ENCODE assay signal across 24 mouse cellular contexts in genomic region chr10:9907519-9907918, GRCm38 (mm10). TPM values are rescaled to one million over a fixed set of nuclear protein-coding genes. Genes with fewer than 3 reads are reported as not detected.
DNase-seq lines count a peak whose midpoint lies in the region; ATAC-seq and TF ChIP-seq lines count a peak whose summit lies in the region.
"Had no signal": no experiment of that assay in that cellular context is flagged by ENCODE, and none has a peak within 500 bp of the region (broad histone marks: within the 10 kb centered on the region; RNA-seq: fewer than 3 reads in every experiment).

No protein-coding gene starts in this region.

- no peaks in the 10 kb centered on the region for H3K9me3 ChIP-seq in liver, postnatal 0 days (ENCODE audit: low read length)
- no peaks in the 10 kb centered on the region for H3K9me3 ChIP-seq in liver, embryonic 11.5 days (ENCODE audit: control insufficient read depth, low read length)
- H3K9me3 ChIP-seq in hindbrain, embryonic 12.5 days (replicated peaks): no peaks in the 10 kb centered on the region
- H3K9me3 ChIP-seq: embryonic facial prominence, embryonic 12.5 days; hindbrain, embryonic 15.5 days; kidney, embryonic 15.5 days; limb, embryonic 12.5 days; midbrain, embryonic 10.5 days; midbrain, embryonic 15.5 days; neural tube, embryonic 12.5 days; stomach, embryonic 15.5 days had no signal

- H3K4me2 ChIP-seq in liver, postnatal 0 days (ENCODE audit: low read depth, low read length): no peak overlapping the region
- H3K4me2 ChIP-seq in liver, embryonic 11.5 days: no peak overlapping the region
- no peak overlapping the region for H3K4me2 ChIP-seq in hindbrain, embryonic 12.5 days (replicated peaks)
- H3K4me2 ChIP-seq: embryonic facial prominence, embryonic 12.5 days; heart, embryonic 11.5 days; hindbrain, embryonic 15.5 days; kidney, embryonic 15.5 days; limb, embryonic 12.5 days; midbrain, embryonic 15.5 days; neural tube, embryonic 12.5 days; stomach, embryonic 15.5 days had no signal

- no peaks in the 10 kb centered on the region for H3K27me3 ChIP-seq in liver, postnatal 0 days (ENCODE audit: insufficient read depth, low read length)
- H3K27me3 ChIP-seq in liver, embryonic 11.5 days (replicated peaks; ENCODE audit: control insufficient read depth, insufficient read depth, low read length): no peaks in the 10 kb centered on the region
- H3K27me3 ChIP-seq in hindbrain, embryonic 12.5 days: 0 out of 2 replicates have a peak, but pooled peaks cover 3% of the 10 kb centered on the region
- H3K27me3 ChIP-seq: embryonic facial prominence, embryonic 12.5 days; hindbrain, embryonic 15.5 days; kidney, embryonic 15.5 days; limb, embryonic 12.5 days; midbrain, embryonic 15.5 days; neural tube, embryonic 12.5 days; stomach, embryonic 15.5 days had no signal

- H3K9ac ChIP-seq in liver, postnatal 0 days (replicated peaks): no peak overlapping the region
- H3K9ac ChIP-seq in liver, embryonic 11.5 days (ENCODE audit: low read depth, low read length): no peak overlapping the region
- H3K9ac ChIP-seq in hindbrain, embryonic 12.5 days: no peak overlapping the region
- H3K9ac ChIP-seq: embryonic facial prominence, embryonic 12.5 days; forebrain, postnatal 0 days; hindbrain, embryonic 15.5 days; kidney, embryonic 15.5 days; limb, embryonic 12.5 days; midbrain, embryonic 15.5 days; neural tube, embryonic 12.5 days; stomach, embryonic 15.5 days had no signal

- ATAC-seq in liver, postnatal 0 days: peak; percentile 55; the same call in 1 of the 2 replicates
- no peak for ATAC-seq in liver, embryonic 11.5 days (replicated peaks; ENCODE audit: low FRiP score)
- ATAC-seq in granulocyte monocyte progenitor cell, adult 5-6 weeks (replicated peaks; ENCODE audit: poor library complexity, severe bottlenecking): peak; percentile 87
- ATAC-seq in megakaryocyte progenitor cell, adult 5-6 weeks (replicated peaks; ENCODE audit: poor library complexity): peak; percentile 84
- no peak for ATAC-seq in hindbrain, embryonic 12.5 days (ENCODE audit: low FRiP score)
- ATAC-seq: forebrain, postnatal 0 days; midbrain, embryonic 15.5 days had no signal

- no peak for TF ChIP-seq EP300 in liver, postnatal 0 days (IDR thresholded peaks at IDR 0.05; ENCODE audit: low read depth)

- H3K4me3 ChIP-seq in liver, postnatal 0 days (ENCODE audit: low read depth, low read length): no peak overlapping the region
- no peak overlapping the region for H3K4me3 ChIP-seq in liver, embryonic 11.5 days (ENCODE audit: low read depth, low read length)
- no peak overlapping the region for H3K4me3 ChIP-seq in hindbrain, embryonic 12.5 days
- H3K4me3 ChIP-seq: embryonic facial prominence, embryonic 12.5 days; hindbrain, embryonic 15.5 days; kidney, embryonic 15.5 days; limb, embryonic 12.5 days; midbrain, embryonic 10.5 days; midbrain, embryonic 15.5 days; neural tube, embryonic 12.5 days; stomach, embryonic 15.5 days had no signal

- WGBS in liver, postnatal 0 days (ENCODE audit: insufficient replicate concordance): 44% methylated on average over 2 of the region's 2 CpGs
- 58% methylated on average over 2 of the region's 2 CpGs for WGBS in liver, embryonic 11.5 days
- WGBS in hindbrain, embryonic 12.5 days: 87% methylated on average over 2 of the region's 2 CpGs

- peaks cover 9% of the 10 kb centered on the region for H3K4me1 ChIP-seq in liver, postnatal 0 days (ENCODE audit: insufficient read depth)
- H3K4me1 ChIP-seq in liver, embryonic 11.5 days (replicated peaks; ENCODE audit: control insufficient read depth, insufficient read depth, low read length): no peaks in the 10 kb centered on the region
- no peaks in the 10 kb centered on the region for H3K4me1 ChIP-seq in hindbrain, embryonic 12.5 days
- H3K4me1 ChIP-seq: embryonic facial prominence, embryonic 12.5 days; hindbrain, embryonic 15.5 days; limb, embryonic 12.5 days; midbrain, embryonic 10.5 days; midbrain, embryonic 15.5 days; neural tube, embryonic 12.5 days; stomach, embryonic 15.5 days had no signal

- H3K27ac ChIP-seq in liver, postnatal 0 days (ENCODE audit: low read depth): no peak overlapping the region
- H3K27ac ChIP-seq in liver, embryonic 11.5 days (ENCODE audit: low read depth, low read length): no peak overlapping the region
- H3K27ac ChIP-seq in hindbrain, embryonic 12.5 days: no peak overlapping the region
- H3K27ac ChIP-seq: embryonic facial prominence, embryonic 12.5 days; hindbrain, embryonic 15.5 days; kidney, embryonic 15.5 days; limb, embryonic 12.5 days; midbrain, embryonic 10.5 days; midbrain, embryonic 15.5 days; neural tube, embryonic 12.5 days; stomach, embryonic 15.5 days had no signal

- DNase-seq in liver, postnatal 0 days: no peak
- no peak for DNase-seq in liver, embryonic 11.5 days (ENCODE audit: low spot score)
- DNase-seq in thymus, postnatal 0 days (ENCODE audit: low spot score): no peak
- DNase-seq in ovary, postnatal 10 days (ENCODE audit: low spot score): no peak
- DNase-seq: adrenal gland, postnatal 25 days; B cell, adult 2 months; cerebellum, adult 8-10 months; cerebellum, postnatal 25 days; forebrain, postnatal 0 days; gastrocnemius, postnatal 14 days; kidney, adult 18-20 months; thymus, postnatal 14 days had no signal

- no peak for TF ChIP-seq CTCF in liver, postnatal 0 days (IDR thresholded peaks at IDR 0.05; ENCODE audit: low read depth)

- H3K36me3 ChIP-seq in liver, postnatal 0 days (replicated peaks; ENCODE audit: insufficient read depth, low read length): no peaks in the 10 kb centered on the region
- no peaks in the 10 kb centered on the region for H3K36me3 ChIP-seq in liver, embryonic 11.5 days (ENCODE audit: control insufficient read depth, insufficient read depth, low read length)
- no peaks in the 10 kb centered on the region for H3K36me3 ChIP-seq in hindbrain, embryonic 12.5 days
- H3K36me3 ChIP-seq: embryonic facial prominence, embryonic 12.5 days; hindbrain, embryonic 15.5 days; kidney, embryonic 15.5 days; limb, embryonic 12.5 days; midbrain, embryonic 10.5 days; midbrain, embryonic 15.5 days; neural tube, embryonic 12.5 days; stomach, embryonic 15.5 days had no signal

RNA-seq across cellular contexts. Expression of gene Stxbp5, which starts 6.6 kb away (rescaled TPM):
- 1.9 and 2.2 TPM in 2 replicates for polyA plus RNA-seq in liver, postnatal 0 days (2015; fragmentation: Nextera tagmentation; extraction: Ambion mirVana)
- polyA plus RNA-seq in liver, embryonic 11.5 days (2014; fragmentation: Nextera tagmentation; extraction: Ambion mirVana): 7.4 and 8.2 TPM in 2 replicates
- total RNA-seq in granulocyte monocyte progenitor cell, adult 5-6 weeks (2014; fragmentation: Nextera tagmentation): 55.8 and 62.7 TPM in 2 replicates
- 51.3 and 55.9 TPM in 2 replicates for total RNA-seq in granulocyte monocyte progenitor cell, adult 5-6 weeks (2017)
- total RNA-seq in megakaryocyte progenitor cell, adult 5-6 weeks (2015): 63.4 and 71.4 TPM in 2 replicates
- total RNA-seq in megakaryocyte progenitor cell, adult 5-6 weeks (2017): 39.4 and 44.3 TPM in 2 replicates
- 6.6 and 6.8 TPM in 2 replicates for polyA plus RNA-seq in thymus, postnatal 0 days (2015; fragmentation: Nextera tagmentation; extraction: Ambion mirVana)
- 8.8 and 9.1 TPM in 2 replicates for polyA plus RNA-seq in hindbrain, embryonic 12.5 days (2016; fragmentation: Nextera tagmentation; extraction: Ambion mirVana)

Comparison
In these comparisons a context has a peak if more than half of its experiments do, and no peak if none do; other contexts are left out.
1. ATAC-seq: peak in liver, postnatal 0 days (single experiment), granulocyte monocyte progenitor cell, adult 5-6 weeks (single experiment) and megakaryocyte progenitor cell, adult 5-6 weeks (single experiment); none in liver, embryonic 11.5 days (single experiment) and hindbrain, embryonic 12.5 days (single experiment).